Mouse (Mus musculus) gastrocnemius, adult 8-10 months (tissue): ENCODE results near the gene Frmpd4. TPM values are rescaled to one million over a fixed set of nuclear protein-coding genes. Genes with fewer than 3 reads are reported as not detected.

Experiments used
- DNase-seq, 2 experiments: peaks; one replicate each; pipeline ENCODE4 v3.0.0; 2022; ENCODE audit warnings: low spot score in 2 of 2
- total RNA-seq, 4 experiments: library from RNA; stranded (reverse); gene quantifications; 2 replicates each; pipeline ENCODE4 v1.2.4; 2022

The Frmpd4 gene
- under 1 TPM in 3 of 4 experiments, not detected in 1; 0.05 to 0.12 (median 0.09) TPM for total RNA-seq

DNA sequence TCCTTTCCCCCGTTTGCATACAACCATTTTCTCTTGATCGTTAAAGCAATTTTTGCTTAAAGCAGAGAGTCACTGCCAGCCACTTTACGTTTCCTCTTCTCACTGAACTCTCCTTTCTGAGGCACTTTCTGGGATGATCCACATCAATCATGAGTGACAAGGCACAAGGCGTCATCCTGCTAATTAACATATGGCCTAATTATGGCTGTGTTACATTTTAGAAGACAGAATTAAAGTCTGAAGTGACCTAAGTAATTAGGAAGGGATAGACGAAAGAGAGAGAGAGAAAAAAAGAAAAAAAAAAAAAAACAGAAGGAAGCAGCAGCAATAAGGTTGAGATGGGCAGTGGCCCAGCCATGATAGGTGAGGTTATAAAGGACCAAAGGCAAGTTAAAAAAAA lies at the start of gene Frmpd4:
Gene Frmpd4, minus strand, starts transcription at position 101 of the 400 bp plus-strand sequence.
- DNase-seq, result no peak

DNA sequence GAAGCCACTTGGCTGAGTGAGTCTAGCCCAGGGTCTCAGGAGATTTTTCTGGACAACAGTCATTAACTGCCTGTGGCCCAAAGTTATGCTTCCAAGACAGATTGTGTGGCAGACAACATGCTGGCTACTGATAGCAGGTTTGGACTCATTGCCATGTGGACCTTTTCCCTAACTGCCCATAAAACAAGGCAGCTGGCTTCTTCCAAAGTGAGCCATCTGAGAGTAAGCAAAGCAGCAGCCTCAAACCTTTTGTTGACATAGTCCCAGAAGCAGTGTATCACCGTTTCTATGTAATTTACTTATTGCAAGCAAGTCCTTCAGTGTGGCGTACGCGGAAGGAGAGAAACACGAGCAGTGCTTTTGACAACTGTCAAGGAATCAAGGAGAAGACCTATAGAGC lies 18.2 kb upstream of the Frmpd4 start:
- DNase-seq, result no peak

DNA sequence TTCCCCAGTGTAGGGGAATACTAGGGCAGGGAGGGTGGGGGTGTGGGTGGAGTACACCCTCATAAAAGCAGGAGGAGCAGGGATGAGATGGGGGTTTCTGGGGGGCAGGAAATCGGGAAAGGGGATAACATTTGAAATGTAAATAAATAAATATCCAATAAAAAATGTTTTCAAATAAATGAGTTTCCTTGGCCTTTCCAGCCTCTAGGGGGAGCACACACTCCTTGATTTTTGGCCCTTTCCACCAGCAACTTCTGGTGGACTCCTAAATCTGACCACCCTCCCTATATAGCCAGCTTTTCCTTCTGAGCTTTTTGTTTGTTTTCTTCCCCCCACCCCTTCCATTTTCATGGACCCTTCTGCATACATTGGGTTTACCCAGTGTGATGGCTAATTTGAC lies 7.3 kb upstream of the Frmpd4 start:
- DNase-seq, result no peak

- no peak for DNase-seq
Measured at GRCm38 (mm10) chrX:168571808-168572207, 5.2 kb downstream of the Frmpd4 start.

GRCm38 (mm10) chrX:168569231-168569630 lies 7.8 kb downstream of the Frmpd4 start:
- no peak for DNase-seq

GRCm38 (mm10) chrX:168505254-168505653 lies 71.8 kb downstream of the Frmpd4 start:
- DNase-seq, result no peak

- no peak for DNase-seq
Measured at GRCm38 (mm10) chrX:168455233-168455632, 121.8 kb downstream of the Frmpd4 start.

DNA sequence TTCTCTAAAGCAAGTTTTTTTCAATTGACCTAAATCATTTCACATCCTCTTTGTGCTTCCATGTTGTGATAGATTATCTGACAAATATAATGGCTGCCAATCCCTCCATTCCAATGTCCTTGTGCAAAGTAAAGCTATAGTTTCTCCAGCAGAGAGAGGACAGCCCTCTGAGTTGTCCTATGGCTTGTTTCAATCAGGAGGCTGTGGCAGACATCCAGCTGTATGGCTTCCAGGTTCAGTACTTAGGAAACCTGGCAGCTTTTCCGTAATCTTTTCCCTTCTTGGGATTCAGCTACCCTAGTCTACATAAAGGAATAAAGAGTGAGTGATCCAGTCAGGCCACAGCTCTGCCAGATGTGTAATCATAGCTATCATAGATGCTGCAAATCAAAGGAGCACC lies 145.8 kb downstream of the Frmpd4 start:
- no peak for DNase-seq

- DNase-seq, result no peak
Measured at GRCm38 (mm10) chrX:168429814-168430213, 147.2 kb downstream of the Frmpd4 start.

- no peak for DNase-seq
Measured at GRCm38 (mm10) chrX:168415403-168415802, 161.6 kb downstream of the Frmpd4 start.

DNA sequence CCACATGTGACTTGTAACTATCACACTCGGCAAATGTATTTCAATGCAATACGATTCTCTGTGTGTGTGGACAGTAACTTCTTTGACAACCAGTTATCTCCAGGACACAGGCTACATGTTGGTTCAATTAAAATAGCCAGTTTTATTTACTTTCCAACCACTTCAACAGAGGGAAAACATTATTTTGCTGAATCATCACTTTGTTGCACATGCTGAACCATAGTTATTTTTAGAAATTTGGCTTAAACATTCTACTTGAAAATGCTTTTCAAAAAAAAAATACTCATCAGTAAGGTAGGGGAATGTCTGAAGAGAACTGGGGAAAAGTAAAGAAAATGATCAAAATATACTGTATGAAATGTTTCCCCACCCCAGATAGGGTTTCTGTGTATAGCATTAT lies 173.5 kb downstream of the Frmpd4 start:
- DNase-seq, result no peak

- DNase-seq, result no peak
Measured at GRCm38 (mm10) chrX:168350431-168350830, 226.6 kb downstream of the Frmpd4 start.

DNA sequence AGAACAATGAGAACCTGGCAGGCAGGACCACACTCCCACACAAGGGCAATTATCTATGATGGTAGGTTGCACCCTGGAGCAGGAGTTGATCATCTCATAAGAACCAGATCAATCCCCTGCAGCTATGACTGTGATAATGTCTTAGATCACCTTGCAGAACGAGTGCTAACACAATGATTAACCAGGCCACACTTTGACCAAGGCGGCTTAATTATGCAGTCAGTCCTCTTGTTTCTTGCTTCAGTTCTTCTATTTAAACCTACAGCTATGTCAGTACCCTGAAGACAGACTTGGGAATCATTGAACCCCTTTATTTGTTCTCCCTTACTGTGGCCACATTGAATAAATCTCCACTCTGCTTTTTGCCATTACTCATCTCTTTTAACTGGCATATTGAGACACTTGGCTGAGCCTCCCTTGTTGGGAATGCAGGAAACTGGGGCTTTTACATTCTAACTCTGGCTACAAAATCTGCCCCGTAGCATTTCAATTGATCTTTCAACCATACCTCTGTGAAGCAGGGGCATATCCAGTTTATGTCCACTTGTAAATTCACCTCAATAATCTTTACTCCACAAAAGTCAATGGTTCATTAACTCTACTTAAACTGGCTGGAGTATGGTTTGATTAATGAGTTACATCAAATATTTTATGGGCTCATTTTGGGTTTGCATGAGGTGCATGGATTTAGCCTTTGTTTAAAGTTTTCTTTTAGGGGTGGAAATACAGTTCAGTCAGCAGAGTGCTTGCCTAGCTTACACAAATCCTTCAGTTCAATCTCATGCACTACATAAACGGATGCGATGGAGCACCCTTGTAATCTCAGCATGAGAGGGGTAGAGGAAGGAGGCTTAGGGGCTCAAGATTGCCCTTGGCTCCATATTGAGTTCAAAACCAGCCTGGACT lies 227.5 kb downstream of the Frmpd4 start:
- no peak for DNase-seq

DNA sequence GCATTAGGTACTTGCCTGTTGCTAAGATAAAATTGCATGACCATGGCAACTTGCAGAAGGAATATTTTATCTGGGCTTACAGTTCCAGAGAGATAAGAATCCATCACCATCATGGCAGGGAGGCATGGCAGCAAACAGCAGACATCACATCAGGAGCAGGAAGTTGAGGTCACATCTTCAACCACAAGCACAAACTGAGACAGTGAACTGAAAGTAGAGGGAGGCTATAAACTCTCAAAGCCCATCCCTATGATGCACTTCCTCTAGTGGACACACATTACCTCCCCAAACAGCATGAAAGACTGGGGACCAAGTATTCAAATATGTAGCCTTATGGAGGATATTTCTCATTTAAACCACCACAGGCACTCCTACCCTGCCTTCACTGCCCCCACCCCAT lies 238.8 kb downstream of the Frmpd4 start:
- no peak for DNase-seq

DNA sequence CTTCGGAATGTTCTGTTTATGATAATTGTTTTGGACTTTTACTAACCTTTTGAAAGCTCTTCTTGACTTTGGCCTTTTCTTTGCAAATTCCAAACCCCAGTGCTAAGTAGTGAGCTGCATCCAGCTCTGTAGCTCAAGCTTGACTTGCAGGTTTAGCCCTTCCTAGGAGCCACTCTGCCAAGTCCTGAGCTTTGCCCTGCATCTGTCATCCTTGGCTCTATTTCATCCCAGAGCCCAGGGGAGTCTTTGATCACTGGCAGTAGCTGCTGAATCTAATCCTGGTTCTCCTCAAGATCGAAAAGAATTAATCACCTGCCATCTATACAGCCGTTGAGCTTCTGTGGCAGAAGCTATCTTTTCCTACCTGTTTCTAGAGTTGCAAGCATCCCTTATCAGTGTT lies 251.9 kb downstream of the Frmpd4 start:
- no peak for DNase-seq

DNA sequence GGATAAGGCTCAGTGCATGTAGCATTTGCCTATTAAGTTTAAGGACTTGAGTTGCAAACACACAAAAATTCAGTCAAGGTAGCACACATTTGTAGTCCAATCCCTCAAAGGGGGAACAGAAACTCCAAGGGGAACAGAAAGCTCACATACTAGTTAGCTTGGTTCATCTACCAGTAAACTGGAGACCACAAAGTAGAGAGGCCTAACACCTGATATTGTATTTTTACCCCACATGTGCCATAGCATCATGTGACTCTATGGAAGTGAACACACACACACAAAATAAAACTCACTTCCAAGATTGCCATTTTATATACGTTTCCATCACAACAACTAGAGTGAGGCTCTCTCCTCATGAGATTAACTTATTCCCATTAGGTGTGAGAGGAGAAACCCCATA lies 264.9 kb downstream of the Frmpd4 start:
- DNase-seq, result no peak

DNA sequence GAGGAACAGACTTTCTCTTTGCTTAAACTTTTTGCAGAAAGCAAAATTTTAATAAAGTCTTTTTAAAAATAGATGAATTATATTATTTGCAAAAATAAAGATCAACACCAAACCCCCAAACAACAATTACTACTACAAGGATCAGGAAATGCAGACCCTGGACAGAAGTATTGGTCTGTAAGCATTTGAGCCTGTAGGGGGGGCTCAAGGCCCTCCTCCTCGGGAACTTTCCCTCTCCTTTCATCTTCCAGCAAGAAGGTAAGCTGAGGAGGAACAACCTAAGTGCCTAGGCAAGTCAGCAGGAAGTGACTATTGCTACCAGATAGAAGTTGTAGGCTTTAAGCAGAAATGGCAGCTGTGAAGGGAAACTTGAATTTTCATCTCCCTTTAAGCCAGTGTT lies 266.9 kb downstream of the Frmpd4 start:
- DNase-seq, result no peak

DNA sequence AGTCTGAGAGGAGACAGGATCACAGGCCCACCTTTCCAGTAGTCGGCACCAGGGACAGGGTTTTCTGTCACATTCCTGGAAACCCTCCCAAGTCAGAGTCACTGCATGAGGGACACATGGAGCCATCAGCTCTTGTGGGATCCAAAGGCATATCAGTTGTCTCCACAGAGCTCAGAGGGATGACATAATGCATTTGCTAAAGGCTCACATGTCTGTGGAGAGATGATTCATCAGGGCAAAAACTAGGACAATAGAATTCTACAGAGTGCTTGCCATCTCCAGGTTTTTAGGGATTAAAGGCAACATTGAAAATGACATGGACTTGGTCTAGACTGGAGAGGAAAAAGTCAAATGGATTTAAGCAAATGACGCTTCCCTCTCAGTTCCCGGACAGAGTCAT lies 284.5 kb downstream of the Frmpd4 start:
- DNase-seq, result no peak

- DNase-seq, result no peak
Measured at GRCm38 (mm10) chrX:168207034-168207433, 370.0 kb downstream of the Frmpd4 start.

DNA sequence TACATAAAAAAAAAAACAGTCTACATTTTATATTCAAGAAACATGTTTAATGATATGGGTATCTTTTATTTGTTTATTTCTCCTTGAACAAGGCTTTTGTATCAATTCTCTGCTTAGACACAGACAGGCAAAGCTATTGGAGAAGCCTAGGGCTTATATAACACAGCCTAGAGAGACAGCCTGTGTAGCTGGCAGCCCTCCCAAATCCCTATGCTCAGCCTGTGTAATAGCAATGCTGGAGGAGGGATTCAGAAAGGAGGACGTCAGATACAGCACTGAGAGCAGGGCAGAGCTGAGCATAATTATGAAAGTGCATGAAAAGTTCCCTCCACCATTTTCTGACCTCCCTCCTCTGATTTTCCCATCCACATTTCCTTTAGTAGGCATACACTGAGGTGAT lies 385.1 kb downstream of the Frmpd4 start:
- no peak for DNase-seq

GRCm38 (mm10) chrX:168189563-168189962 lies 387.5 kb downstream of the Frmpd4 start:
- DNase-seq, result no peak

GRCm38 (mm10) chrX:168163001-168163400 lies 414.0 kb downstream of the Frmpd4 start:
- DNase-seq, result no peak

DNA sequence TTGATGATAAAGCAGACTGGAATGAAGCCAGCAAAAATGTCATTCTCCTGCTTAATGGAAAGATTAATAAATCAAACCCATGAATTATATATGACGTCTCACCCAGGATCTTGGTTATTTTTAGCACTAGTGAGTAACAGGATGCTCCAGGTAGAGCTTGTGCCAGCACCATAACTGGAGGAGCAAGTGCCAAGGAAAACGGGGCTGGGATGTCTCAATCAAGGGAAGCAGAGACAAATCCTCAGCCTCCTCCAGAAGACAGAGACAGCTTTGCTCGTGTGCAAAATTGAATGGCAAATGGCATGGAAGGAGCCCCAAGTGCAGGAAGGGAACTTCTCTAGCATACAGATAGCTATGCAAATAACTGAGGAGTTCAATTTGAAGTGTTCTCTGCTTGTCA lies 418.2 kb downstream of the Frmpd4 start:
- DNase-seq, result no peak
